Mouse (Mus musculus) forebrain, embryonic 15.5 days (tissue): ENCODE data around the gene Vmn2r34. TPM values are rescaled to one million over a fixed set of nuclear protein-coding genes. Genes with fewer than 3 reads are reported as not detected.
"Not testable (repeated sequence)": the region's sequence is repeated elsewhere in the genome, so short reads cannot be mapped to it uniquely, and the experiment has no call there.

Experiments
- ATAC-seq: fragments of 200-750 bp; cut with Nextera tagmentation; replicated peaks from 2 replicates; pipeline ENCODE4 v1.8.0; 2017; ENCODE audit warnings: mild to moderate bottlenecking, moderate TSS enrichment, moderate library complexity
- H3K27ac ChIP-seq: fragments of 300-500 bp; sonication (generic); replicated peaks from 2 replicates; pipeline ENCODE4 v1.5.1; 2015; ENCODE audit warnings: mild to moderate bottlenecking, inconsistent platforms
- H3K27me3 ChIP-seq: fragments of 300-500 bp; sonication (generic); 2 replicates; pipeline ENCODE4 v1.6.1; 2015; ENCODE audit warnings: inconsistent platforms
- H3K36me3 ChIP-seq: fragments of 300-500 bp; sonication (generic); 2 replicates; pipeline ENCODE4 v1.6.1; 2015; ENCODE audit warnings: mild to moderate bottlenecking, inconsistent platforms
- H3K4me1 ChIP-seq: fragments of 300-500 bp; sonication (generic); 2 replicates; pipeline ENCODE4 v1.6.1; 2015; ENCODE audit warnings: inconsistent platforms
- H3K4me2 ChIP-seq: fragments of 300-500 bp; sonication (generic); replicated peaks from 2 replicates; pipeline ENCODE4 v1.6.1; 2015; ENCODE audit warnings: mild to moderate bottlenecking, inconsistent platforms
- H3K4me3 ChIP-seq: fragments of 300-500 bp; sonication (generic); 2 replicates; pipeline ENCODE4 v1.5.1; 2015; ENCODE audit warnings: mild to moderate bottlenecking, inconsistent platforms
- H3K9ac ChIP-seq: fragments of 300-500 bp; sonication (generic); replicated peaks from 2 replicates; pipeline ENCODE4 v1.6.1; 2015; ENCODE audit warnings: mild to moderate bottlenecking, inconsistent platforms
- H3K9me3 ChIP-seq: fragments of 300-500 bp; sonication (generic); 2 replicates; pipeline ENCODE4 v1.6.1; 2016; ENCODE audit warnings: inconsistent platforms
- WGBS: fragments of 180-500 bp; shearing (Covaris S2); methylation state at CpG from one replicate; pipeline ENCODE4 v1.1.7; 2015; ENCODE audit warnings: mixed read lengths; 5-methylcytosine and 5-hydroxymethylcytosine counted together
- polyA plus RNA-seq: library from polyadenylated mRNA; unstranded; fragments of >200 nt; fragmentation: Nextera tagmentation; extraction: Ambion mirVana; gene quantifications from 2 replicates; pipeline ENCODE4 v1.2.1, GENCODE M21; 2015

The Vmn2r34 gene
- not detected in 2 replicates for polyA plus RNA-seq

DNA sequence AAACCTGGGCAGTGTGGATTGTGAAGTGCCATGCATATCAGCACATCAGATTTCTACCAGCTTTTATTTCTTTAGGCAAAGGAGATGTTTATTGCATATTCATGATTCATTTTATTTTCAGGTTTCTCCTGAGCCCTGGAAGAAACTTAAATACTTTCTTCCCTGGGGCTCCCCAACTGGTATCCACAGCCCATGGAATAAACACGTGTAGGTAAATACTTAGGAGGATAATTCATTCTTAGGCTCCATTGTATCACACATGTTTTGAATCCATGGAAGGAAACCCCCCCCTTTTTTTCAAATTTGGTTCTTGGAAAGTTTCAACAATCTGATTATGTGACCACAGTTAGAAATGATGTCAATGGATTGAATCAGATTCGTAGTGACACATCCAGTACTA is at the start of gene Vmn2r34:
Vmn2r34 (minus strand) TSS at position 101 of the 400 bp plus-strand sequence.
- not testable (repeated sequence) for H3K4me1 ChIP-seq
- WGBS: 54% methylated on average over 2 of the region's 2 CpGs

DNA sequence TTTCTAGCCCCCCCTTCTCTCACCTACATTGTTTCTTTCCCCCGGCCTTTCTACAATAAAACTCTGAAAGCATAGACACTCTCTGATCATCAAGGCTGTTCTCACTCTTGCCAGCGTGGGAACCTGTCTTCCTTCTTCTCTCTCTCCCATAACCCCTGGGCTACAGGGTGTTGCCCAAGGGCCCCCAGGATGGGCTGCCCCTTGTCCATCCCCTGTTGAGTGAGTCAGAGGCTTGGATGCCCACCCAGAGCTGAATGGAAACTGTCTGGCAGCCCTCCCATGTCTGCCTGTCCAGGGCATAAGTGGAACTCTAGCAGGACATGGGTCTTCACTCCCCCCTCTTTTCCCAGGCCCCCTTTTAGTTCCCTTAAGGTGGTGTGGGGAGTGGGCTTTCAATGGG is 15.3 kb downstream of the Vmn2r34 start:
- not testable (repeated sequence) for H3K4me1 ChIP-seq, H3K9ac ChIP-seq, H3K4me3 ChIP-seq, H3K27me3 ChIP-seq, H3K4me2 ChIP-seq, H3K27ac ChIP-seq, H3K9me3 ChIP-seq, H3K36me3 ChIP-seq, ATAC-seq
- 81% methylated on average over 2 of the region's 2 CpGs for WGBS

More for the DNA sequence above, at the start of gene Vmn2r34:
- not testable (repeated sequence) for H3K9me3 ChIP-seq, H3K36me3 ChIP-seq, H3K27me3 ChIP-seq, H3K4me2 ChIP-seq, H3K9ac ChIP-seq, H3K27ac ChIP-seq, ATAC-seq, H3K4me3 ChIP-seq

Other genes with a start within 250 kb of the Vmn2r34 start
- gene Vmn2r32, start 209.5 kb downstream of the Vmn2r34 start, polyA plus RNA-seq: not detected in 2 replicates
- gene Vmn2r33, start 122.7 kb downstream of the Vmn2r34 start, polyA plus RNA-seq: not detected in 2 replicates
- not detected in 2 replicates for gene Vmn2r35, start 130.4 kb upstream of the Vmn2r34 start, polyA plus RNA-seq
- gene Vmn2r36, start 213.0 kb upstream of the Vmn2r34 start, polyA plus RNA-seq: not detected in 2 replicates